Mouse (Mus musculus): ENCODE data around the gene Rchy1.

Gene Rchy1

GRCm38 (mm10) chr5:91962639-91963440, at the start of gene Rchy1:
Rchy1 (minus strand) TSS chr5:91963068.
- peak; percentile 97 for DNase-seq

- no peak for DNase-seq
Measured at GRCm38 (mm10) chr5:92011756-92012155, 48.9 kb upstream of the Rchy1 start.

GRCm38 (mm10) chr5:92009827-92010226, 47.0 kb upstream of the Rchy1 start:
- no peak for DNase-seq

GRCm38 (mm10) chr5:92003011-92003410, 40.1 kb upstream of the Rchy1 start:
- DNase-seq = peak; percentile 43

DNA sequence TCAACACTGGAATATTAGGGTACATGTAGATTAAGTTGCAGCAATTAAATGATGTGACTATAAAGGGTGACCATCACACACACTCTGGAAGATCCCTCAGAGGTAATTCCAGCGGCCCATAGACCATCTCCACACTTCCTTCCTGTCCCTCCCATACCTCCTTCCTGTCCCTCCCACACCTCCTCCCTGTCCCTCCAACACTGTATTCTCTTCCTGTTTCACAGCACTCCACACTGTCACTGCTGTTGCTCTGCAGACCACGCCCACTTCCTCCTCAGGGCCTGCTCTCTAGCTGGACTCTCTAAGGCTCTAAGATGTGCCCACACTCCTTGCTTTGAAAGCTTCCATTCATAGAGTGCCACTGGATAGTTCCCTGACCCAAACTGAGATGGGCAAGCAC, 37.9 kb upstream of the Rchy1 start:
- DNase-seq = peak; percentile 34

DNA sequence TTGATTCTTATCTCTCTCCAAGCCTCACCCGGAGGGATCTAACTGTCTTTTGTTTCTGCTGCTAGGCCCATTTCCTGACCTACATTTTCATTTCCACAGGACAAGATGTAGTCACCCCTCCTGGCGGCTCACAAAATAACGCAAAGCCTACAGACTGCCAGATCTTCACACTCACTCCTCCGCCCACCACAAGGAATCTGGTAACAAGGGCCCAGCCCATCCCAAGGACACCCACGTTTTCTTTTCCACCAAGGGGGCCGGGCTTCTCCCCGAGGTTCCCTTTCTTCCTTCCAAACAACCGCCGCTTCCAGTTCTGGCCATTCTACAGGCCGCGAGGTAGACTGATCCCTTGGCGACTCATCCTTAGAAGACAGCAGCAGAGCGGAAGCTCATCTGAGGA, 31.7 kb upstream of the Rchy1 start:
- peak; percentile 22 for DNase-seq

GRCm38 (mm10) chr5:91993061-91993460, 30.2 kb upstream of the Rchy1 start:
- DNase-seq = no peak

- no peak for DNase-seq
Measured at GRCm38 (mm10) chr5:91991191-91991937, 28.5 kb upstream of the Rchy1 start.

GRCm38 (mm10) chr5:91989261-91989660, 26.4 kb upstream of the Rchy1 start:
- no peak for DNase-seq

GRCm38 (mm10) chr5:91987799-91988198, 24.9 kb upstream of the Rchy1 start:
- no peak for DNase-seq

- no peak for DNase-seq
Measured at GRCm38 (mm10) chr5:91987236-91987635, 24.4 kb upstream of the Rchy1 start, which contains the start of gene Odaph. Odaph (plus strand) TSS chr5:91987475.

GRCm38 (mm10) chr5:91985721-91986120, 22.9 kb upstream of the Rchy1 start:
- DNase-seq = no peak

GRCm38 (mm10) chr5:91983490-91983889, 20.6 kb upstream of the Rchy1 start:
- no peak for DNase-seq

DNA sequence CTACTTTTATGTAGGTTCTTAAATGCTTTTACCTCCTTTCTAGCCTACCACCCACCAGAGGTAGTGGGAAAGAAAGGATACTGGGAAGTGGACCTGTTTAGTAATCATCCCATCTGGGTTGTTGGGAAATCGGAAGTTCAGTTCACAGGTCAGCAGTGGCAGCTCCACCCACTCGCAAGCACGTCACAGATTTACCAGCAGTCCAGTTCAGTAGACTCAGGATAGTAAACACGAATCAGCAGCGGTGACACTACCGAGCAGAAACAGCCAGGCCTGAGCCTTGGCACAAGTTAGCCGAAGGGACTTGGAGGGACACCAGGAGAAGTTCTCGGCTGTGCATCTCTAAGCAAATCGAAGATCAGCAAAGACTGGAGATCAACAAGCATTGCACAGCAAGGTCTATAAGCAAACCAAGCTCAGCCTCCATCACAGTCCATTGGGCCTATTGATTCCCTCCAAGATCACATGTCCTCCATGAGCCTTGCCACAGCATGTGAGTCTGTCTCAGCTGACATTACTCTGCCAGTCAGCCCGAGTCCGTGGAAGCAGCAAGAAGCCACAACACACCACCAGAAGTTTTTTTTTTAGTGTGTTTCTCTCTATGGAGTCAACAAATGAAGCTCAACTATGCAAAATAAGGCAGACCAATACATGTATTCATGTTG, 18.4 kb upstream of the Rchy1 start:
- DNase-seq = no peak

DNA sequence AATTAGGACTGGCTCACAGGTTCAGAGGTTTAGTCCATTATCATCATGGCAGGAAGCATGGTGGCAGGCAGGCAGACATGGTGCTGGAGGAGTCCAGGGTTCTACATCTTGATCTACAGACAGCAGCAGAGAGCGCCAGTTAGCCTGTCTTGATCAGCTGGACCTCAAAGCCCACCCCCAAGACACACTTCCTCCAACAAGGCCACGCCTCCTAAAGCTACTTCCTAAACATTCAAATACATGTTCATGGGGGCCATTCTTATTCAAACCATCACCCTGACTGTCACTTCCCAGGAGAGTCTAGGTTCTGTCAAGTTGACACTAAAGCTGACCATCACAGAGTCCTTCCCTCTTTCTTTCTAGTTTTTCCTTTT, 14.5 kb upstream of the Rchy1 start:
- DNase-seq = no peak

DNA sequence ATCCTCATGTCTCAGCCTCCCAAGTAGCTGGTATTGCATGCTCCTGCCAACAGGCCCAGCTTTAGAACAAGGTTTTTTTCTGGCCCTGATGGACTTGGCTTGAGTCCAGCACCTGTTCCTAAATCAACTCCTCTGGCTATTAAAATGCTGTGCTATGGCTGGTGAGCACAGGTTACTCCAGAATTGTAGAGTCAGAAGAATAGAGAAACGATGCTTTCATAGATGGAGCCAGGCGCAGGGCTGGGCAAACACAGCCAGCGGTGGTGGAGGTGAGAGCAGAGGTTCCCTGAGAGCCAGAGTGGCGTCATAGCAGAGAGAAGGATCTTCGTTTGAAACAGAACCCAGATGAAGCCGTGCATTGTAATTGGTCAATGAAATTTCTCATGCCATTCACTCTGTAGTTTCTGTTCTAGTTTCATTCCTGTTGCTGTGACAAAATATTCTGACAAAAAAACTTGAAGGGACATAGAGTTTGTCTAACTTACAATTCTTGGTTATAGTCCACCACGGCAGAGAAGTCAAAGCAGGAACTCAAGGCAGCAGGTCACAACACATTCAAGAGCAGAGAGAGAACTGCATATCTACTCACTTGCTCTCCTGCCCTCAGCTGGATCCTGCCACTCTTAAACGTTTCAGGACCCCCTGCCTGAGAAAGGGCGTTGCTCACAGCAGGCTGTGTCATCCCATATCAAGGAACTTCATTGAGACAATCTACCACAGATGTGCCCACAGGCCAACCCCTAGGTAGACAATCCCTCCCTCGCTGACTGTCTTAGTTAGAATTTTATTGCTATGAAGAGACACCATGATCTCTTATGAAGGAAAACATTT, 13.9 kb upstream of the Rchy1 start:
- DNase-seq = no peak

- DNase-seq = no peak
Measured at GRCm38 (mm10) chr5:91975758-91976157, 12.9 kb upstream of the Rchy1 start.

DNA sequence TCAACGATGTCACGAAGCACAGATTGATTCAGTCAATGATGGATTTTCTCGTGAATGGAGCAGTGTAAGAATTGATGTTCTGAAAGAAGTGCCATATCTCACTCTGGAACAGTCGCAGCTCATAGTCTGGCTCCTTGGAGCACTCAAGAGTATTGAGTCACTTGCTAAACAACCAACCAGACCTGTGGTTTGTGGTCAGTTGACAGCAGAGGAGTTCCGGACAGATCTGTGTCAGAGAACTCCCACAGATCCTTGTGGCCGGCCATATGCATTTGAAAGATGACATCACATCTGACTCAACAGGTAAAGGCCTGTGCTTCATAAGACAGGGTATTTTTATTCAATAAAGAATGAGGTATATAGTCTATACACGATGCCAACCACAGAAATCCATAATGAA, 11.1 kb upstream of the Rchy1 start:
- DNase-seq = no peak

GRCm38 (mm10) chr5:91972046-91972445, 9.2 kb upstream of the Rchy1 start:
- no peak for DNase-seq

DNA sequence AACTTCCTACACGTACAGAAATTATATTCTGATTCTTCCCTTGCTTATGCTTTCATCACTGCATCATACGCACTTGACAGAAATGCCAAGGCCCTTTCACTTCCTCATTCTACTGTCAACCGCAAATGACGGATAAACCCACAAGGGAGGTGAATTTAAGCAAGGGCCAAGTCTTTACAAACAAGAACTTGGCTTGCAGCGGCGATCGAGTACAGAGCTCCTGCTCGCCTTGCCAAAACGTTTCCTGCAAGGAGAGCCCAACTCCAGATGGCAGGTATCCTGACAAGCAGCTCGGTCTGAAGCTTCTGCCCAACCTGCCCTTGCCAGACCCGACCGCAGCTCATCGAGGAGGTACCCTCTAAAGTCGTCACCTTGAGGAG, 619 bp downstream of the Rchy1 start:
- no peak for DNase-seq

GRCm38 (mm10) chr5:91961370-91961769, 1.5 kb downstream of the Rchy1 start:
- DNase-seq = no peak

GRCm38 (mm10) chr5:91960606-91961254, 2.1 kb downstream of the Rchy1 start:
- DNase-seq = no peak

All from kidney, postnatal 10 days (tissue).